ENCODE assay signal across 22 mouse cellular contexts in the genomic region with DNA sequence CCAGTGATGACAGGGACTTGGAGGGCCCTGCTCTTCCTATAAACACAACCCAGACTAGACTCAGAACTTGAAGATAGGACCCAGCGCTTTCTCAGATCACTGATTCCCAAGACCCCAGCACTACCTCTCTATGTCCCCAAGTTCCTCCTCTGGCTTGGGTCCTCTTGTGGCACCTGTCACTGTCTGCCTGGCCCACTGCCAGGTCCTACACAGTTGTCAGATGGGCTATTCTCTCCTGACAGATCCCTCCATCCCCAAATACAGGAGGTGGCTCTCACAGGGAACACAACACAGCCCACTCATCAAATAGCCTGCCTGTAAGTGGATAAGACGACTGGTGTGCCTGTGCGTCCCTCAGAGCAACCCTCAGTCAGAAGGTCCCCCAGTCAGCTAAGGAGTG.
DNase-seq lines count a peak whose midpoint lies in the region; ATAC-seq and TF ChIP-seq lines count a peak whose summit lies in the region.
"Had no signal": no experiment of that assay in that cellular context is flagged by ENCODE, and none has a peak within 500 bp of the region (broad histone marks: within the 10 kb centered on the region; RNA-seq: fewer than 3 reads in every experiment).

No protein-coding gene starts in this region.

- H3K4me3 ChIP-seq in heart, embryonic 10.5 days = no peak overlapping the region
- no peak overlapping the region for H3K4me3 ChIP-seq in heart, embryonic 15.5 days
- H3K4me3 ChIP-seq in limb, embryonic 13.5 days = no peak overlapping the region
- no peak overlapping the region for H3K4me3 ChIP-seq in midbrain, postnatal 0 days (ENCODE audit: low read depth, low read length)
- H3K4me3 ChIP-seq: embryonic facial prominence, embryonic 13.5 days; erythroblast, embryonic 14.5 days; forebrain, embryonic 12.5 days; hindbrain, embryonic 12.5 days; liver, embryonic 13.5 days; midbrain, embryonic 12.5 days had no signal

- H3K9ac ChIP-seq in heart, embryonic 15.5 days = no peak overlapping the region
- H3K9ac ChIP-seq in limb, embryonic 13.5 days = 0 out of 2 replicates have a peak overlapping the region, but pooled peaks have one; percentile 25
- H3K9ac ChIP-seq in midbrain, postnatal 0 days (replicated peaks; ENCODE audit: low read length, poor library complexity, severe bottlenecking) = no peak overlapping the region
- H3K9ac ChIP-seq: embryonic facial prominence, embryonic 13.5 days; forebrain, embryonic 12.5 days; hindbrain, embryonic 12.5 days; liver, embryonic 13.5 days; midbrain, embryonic 12.5 days had no signal

- H3K4me2 ChIP-seq in heart, embryonic 15.5 days = no peak overlapping the region
- H3K4me2 ChIP-seq in limb, embryonic 13.5 days (replicated peaks) = no peak overlapping the region
- H3K4me2 ChIP-seq in midbrain, postnatal 0 days (ENCODE audit: low read depth, low read length, poor library complexity, severe bottlenecking) = no peak overlapping the region
- H3K4me2 ChIP-seq: embryonic facial prominence, embryonic 13.5 days; forebrain, embryonic 12.5 days; hindbrain, embryonic 12.5 days; liver, embryonic 13.5 days; midbrain, embryonic 12.5 days had no signal

- WGBS in heart, embryonic 10.5 days = 65% methylated on average over 3 of the region's 3 CpGs
- WGBS in heart, embryonic 15.5 days = 53% methylated on average over 3 of the region's 3 CpGs
- 80% methylated on average over 3 of the region's 3 CpGs for WGBS in limb, embryonic 13.5 days
- 78% methylated on average over 3 of the region's 3 CpGs for WGBS in midbrain, postnatal 0 days

- H3K27ac ChIP-seq in heart, embryonic 10.5 days = peak overlapping the region; percentile 76
- peak overlapping the region; percentile 93 for H3K27ac ChIP-seq in heart, embryonic 15.5 days
- H3K27ac ChIP-seq in limb, embryonic 13.5 days = no peak overlapping the region
- no peak overlapping the region for H3K27ac ChIP-seq in midbrain, postnatal 0 days (ENCODE audit: low read depth, low read length)
- H3K27ac ChIP-seq: embryonic facial prominence, embryonic 13.5 days; forebrain, embryonic 12.5 days; hindbrain, embryonic 12.5 days; liver, embryonic 13.5 days; midbrain, embryonic 12.5 days had no signal

- H3K9me3 ChIP-seq in heart, embryonic 10.5 days = no peaks in the 10 kb centered on the region
- H3K9me3 ChIP-seq in heart, embryonic 15.5 days (replicated peaks) = no peaks in the 10 kb centered on the region
- no peaks in the 10 kb centered on the region for H3K9me3 ChIP-seq in limb, embryonic 13.5 days
- no peaks in the 10 kb centered on the region for H3K9me3 ChIP-seq in midbrain, postnatal 0 days (ENCODE audit: low read length)
- H3K9me3 ChIP-seq: embryonic facial prominence, embryonic 13.5 days; forebrain, embryonic 12.5 days; G1E; hindbrain, embryonic 12.5 days; liver, embryonic 13.5 days; midbrain, embryonic 12.5 days had no signal

- no peak for TF ChIP-seq CTCF in midbrain, postnatal 0 days (IDR thresholded peaks at IDR 0.05)

- no peaks in the 10 kb centered on the region for H3K27me3 ChIP-seq in heart, embryonic 10.5 days (ENCODE audit: insufficient read depth, poor library complexity, severe bottlenecking)
- H3K27me3 ChIP-seq in heart, embryonic 15.5 days = no peaks in the 10 kb centered on the region
- no peaks in the 10 kb centered on the region for H3K27me3 ChIP-seq in limb, embryonic 13.5 days
- H3K27me3 ChIP-seq in midbrain, postnatal 0 days (ENCODE audit: insufficient read depth, low read length) = no peaks in the 10 kb centered on the region
- H3K27me3 ChIP-seq: embryonic facial prominence, embryonic 13.5 days; forebrain, embryonic 12.5 days; hindbrain, embryonic 12.5 days; liver, embryonic 13.5 days; midbrain, embryonic 12.5 days; Patski had no signal

- DNase-seq in heart, embryonic 10.5 days (ENCODE audit: low spot score) = no peak
- no peak for DNase-seq in heart, postnatal 36 days
- DNase-seq in kidney, adult 9 months = peak; percentile 32
- DNase-seq in kidney, adult 11 months = no peak
- no peak for DNase-seq in layer of hippocampus, adult 9-10 months (ENCODE audit: low spot score)
- DNase-seq in midbrain, postnatal 0 days (ENCODE audit: low spot score) = no peak
- DNase-seq: adrenal gland, postnatal 36 days; B cell, adult 2 months; cerebellum, adult 11 months; liver, embryonic 13.5 days; lung, adult 2 months; lung, postnatal 14 days; spleen, adult 18-20 months had no signal

- H3K36me3 ChIP-seq in heart, embryonic 10.5 days = no peaks in the 10 kb centered on the region
- no peaks in the 10 kb centered on the region for H3K36me3 ChIP-seq in heart, embryonic 15.5 days
- H3K36me3 ChIP-seq in limb, embryonic 13.5 days = no peaks in the 10 kb centered on the region
- no peaks in the 10 kb centered on the region for H3K36me3 ChIP-seq in midbrain, postnatal 0 days (ENCODE audit: insufficient read depth, low read length)
- H3K36me3 ChIP-seq: embryonic facial prominence, embryonic 13.5 days; forebrain, embryonic 12.5 days; G1E; hindbrain, embryonic 12.5 days; liver, embryonic 13.5 days; midbrain, embryonic 12.5 days had no signal

- peaks cover 87% of the 10 kb centered on the region for H3K4me1 ChIP-seq in heart, embryonic 10.5 days
- peaks cover 86% of the 10 kb centered on the region for H3K4me1 ChIP-seq in heart, embryonic 15.5 days (replicated peaks)
- H3K4me1 ChIP-seq in limb, embryonic 13.5 days = peaks cover 56% of the 10 kb centered on the region
- H3K4me1 ChIP-seq in midbrain, postnatal 0 days (ENCODE audit: insufficient read depth, low read length) = 0 out of 2 replicates have a peak, but pooled peaks cover under 1% of the 10 kb centered on the region

- ATAC-seq in heart, embryonic 15.5 days (replicated peaks; ENCODE audit: insufficient number of reproducible peaks, insufficient read depth, low FRiP score, low read depth) = no peak
- ATAC-seq in limb, embryonic 13.5 days (ENCODE audit: low FRiP score, low read depth) = no peak
- no peak for ATAC-seq in midbrain, postnatal 0 days (ENCODE audit: low FRiP score)
- ATAC-seq: Patski had no signal

- intact Hi-C loops in heart, postnatal 36 days (cut with DNase I) = no loop called here

Comparison
In these comparisons a context has a peak if more than half of its experiments do, and no peak if none do; other contexts are left out.
1. H3K27ac ChIP-seq: peak in heart, embryonic 10.5 days (single experiment) and heart, embryonic 15.5 days (single experiment); none in limb, embryonic 13.5 days (single experiment) and midbrain, postnatal 0 days (single experiment).